Mouse (Mus musculus) forebrain, embryonic 12.5 days (tissue): ENCODE results near the gene Haspin. TPM values are rescaled to one million over a fixed set of nuclear protein-coding genes. Genes with fewer than 3 reads are reported as not detected.

Experiments
- ATAC-seq: fragments of 200-750 bp; cut with Nextera tagmentation; 2 replicates; pipeline ENCODE4 v1.8.0; 2017; ENCODE audit warnings: moderate TSS enrichment; ENCODE audit not compliant: low FRiP score
- H3K27ac ChIP-seq: fragments of 300-500 bp; sonication (generic); 2 replicates; pipeline ENCODE4 v1.5.1; 2016; ENCODE audit warnings: mild to moderate bottlenecking
- H3K27me3 ChIP-seq: fragments of 300-500 bp; sonication (generic); 2 replicates; pipeline ENCODE4 v1.6.1; 2016; ENCODE audit warnings: mild to moderate bottlenecking
- H3K36me3 ChIP-seq: fragments of 300-500 bp; sonication (generic); replicated peaks from 2 replicates; pipeline ENCODE4 v1.6.1; 2016; ENCODE audit warnings: mild to moderate bottlenecking
- H3K4me1 ChIP-seq: fragments of 300-500 bp; sonication (generic); 2 replicates; pipeline ENCODE4 v1.6.1; 2016
- H3K4me2 ChIP-seq: fragments of 300-500 bp; sonication (generic); 2 replicates; pipeline ENCODE4 v1.6.1; 2016; ENCODE audit warnings: mild to moderate bottlenecking, moderate library complexity
- H3K4me3 ChIP-seq: fragments of 300-500 bp; sonication (generic); replicated peaks from 2 replicates; pipeline ENCODE4 v1.5.1; 2016; ENCODE audit warnings: mild to moderate bottlenecking
- H3K9ac ChIP-seq: fragments of 300-500 bp; sonication (generic); 2 replicates; pipeline ENCODE4 v1.6.1; 2016; ENCODE audit warnings: mild to moderate bottlenecking
- H3K9me3 ChIP-seq: fragments of 300-500 bp; sonication (generic); 2 replicates; pipeline ENCODE4 v1.6.1; 2016
- WGBS: fragments of 180-500 bp; shearing (Covaris S2); methylation state at CpG from one replicate; pipeline ENCODE4 v1.1.7; 2016; 5-methylcytosine and 5-hydroxymethylcytosine counted together
- polyA plus RNA-seq: library from polyadenylated mRNA; unstranded; fragments of >200 nt; fragmentation: Nextera tagmentation; extraction: Ambion mirVana; gene quantifications from 2 replicates; pipeline ENCODE4 v1.2.1, GENCODE M21; 2016

Gene Haspin
- polyA plus RNA-seq: 18.5 and 19.1 TPM in 2 replicates

GRCm38 (mm10) chr11:73137591-73138501 is at the start of gene Haspin:
Gene Haspin, minus strand, starts transcription at chr11:73138294.
- H3K27ac ChIP-seq: no peak within 1 kb of the TSS
- H3K36me3 ChIP-seq: peaks cover 32% of the 10 kb centered on the region
- peak within 1 kb of the TSS; percentile 81 for H3K4me2 ChIP-seq
- peak within 1 kb of the TSS; percentile 80 for H3K9ac ChIP-seq
- H3K4me3 ChIP-seq: peak within 1 kb of the TSS; percentile 87
- WGBS: under 1% methylated on average over 75 of the region's 84 CpGs
- H3K4me1 ChIP-seq: peaks cover 41% of the 10 kb centered on the region
- no peaks in the 10 kb centered on the region for H3K9me3 ChIP-seq
- ATAC-seq: peak; percentile 93
- no peaks in the 10 kb centered on the region for H3K27me3 ChIP-seq

- no peak overlapping the region for H3K4me3 ChIP-seq
- no peak for ATAC-seq
- WGBS: 91% methylated on average over 6 of the region's 6 CpGs
- no peaks in the 10 kb centered on the region for H3K27me3 ChIP-seq
- no peak overlapping the region for H3K9ac ChIP-seq
- H3K27ac ChIP-seq: no peak overlapping the region
- H3K9me3 ChIP-seq: no peaks in the 10 kb centered on the region
- H3K36me3 ChIP-seq: peaks cover 72% of the 10 kb centered on the region
- H3K4me1 ChIP-seq: no peaks in the 10 kb centered on the region
- H3K4me2 ChIP-seq: no peak overlapping the region
Observed at GRCm38 (mm10) chr11:73187231-73187630, 49.1 kb upstream of the Haspin start.

- H3K4me2 ChIP-seq: no peak overlapping the region
- H3K36me3 ChIP-seq: peaks cover 66% of the 10 kb centered on the region
- H3K27ac ChIP-seq: no peak overlapping the region
- H3K9me3 ChIP-seq: no peaks in the 10 kb centered on the region
- no peak overlapping the region for H3K4me3 ChIP-seq
- WGBS: 94% methylated on average over 10 of the region's 10 CpGs
- no peaks in the 10 kb centered on the region for H3K27me3 ChIP-seq
- H3K9ac ChIP-seq: no peak overlapping the region
- ATAC-seq: no peak
- no peaks in the 10 kb centered on the region for H3K4me1 ChIP-seq
Observed at GRCm38 (mm10) chr11:73185872-73186615, 48.0 kb upstream of the Haspin start.

GRCm38 (mm10) chr11:73177895-73178294 is 39.8 kb upstream of the Haspin start:
- no peak for ATAC-seq
- Histone ChIP-seq H3K4me3 (peak overlapping the region; percentile 97), H3K27me3 (no peaks in the 10 kb centered on the region), H3K27ac (peak overlapping the region; percentile 84), H3K9ac (peak overlapping the region; percentile 75), H3K9me3 (no peaks in the 10 kb centered on the region), H3K36me3 (peaks cover 22% of the 10 kb centered on the region), H3K4me2 (peak overlapping the region; percentile 73), H3K4me1 (peaks cover 30% of the 10 kb centered on the region)
- 3% methylated on average over 2 of the region's 2 CpGs for WGBS

GRCm38 (mm10) chr11:73177509-73177875 is 39.4 kb upstream of the Haspin start:
- no peaks in the 10 kb centered on the region for H3K9me3 ChIP-seq
- H3K4me1 ChIP-seq: peaks cover 30% of the 10 kb centered on the region
- H3K9ac ChIP-seq: peak overlapping the region; percentile 75
- peak overlapping the region; percentile 73 for H3K4me2 ChIP-seq
- under 1% methylated on average over 28 of the region's 28 CpGs for WGBS
- H3K4me3 ChIP-seq: peak overlapping the region; percentile 97
- peak overlapping the region; percentile 84 for H3K27ac ChIP-seq
- no peaks in the 10 kb centered on the region for H3K27me3 ChIP-seq
- H3K36me3 ChIP-seq: peaks cover 22% of the 10 kb centered on the region
- peak; percentile 60 for ATAC-seq

GRCm38 (mm10) chr11:73176608-73177508 is 38.8 kb upstream of the Haspin start, which contains the start of the genes Emc6 and Tax1bp3:
Gene Emc6, minus strand, starts transcription at chr11:73177037.
Gene Tax1bp3, plus strand, starts transcription at chr11:73177083.
- Histone ChIP-seq H3K9ac (peak within 1 kb of the TSS; percentile 92), H3K27ac (peak within 1 kb of the TSS; percentile 84), H3K27me3 (no peaks in the 10 kb centered on the region), H3K9me3 (no peaks in the 10 kb centered on the region), H3K4me2 (peak within 1 kb of the TSS; percentile 73), H3K36me3 (peaks cover 16% of the 10 kb centered on the region), H3K4me3 (peak within 1 kb of the TSS; percentile 97), H3K4me1 (peaks cover 30% of the 10 kb centered on the region)
- WGBS: under 1% methylated on average over 81 of the region's 81 CpGs
- ATAC-seq: peak; percentile 98

- Histone ChIP-seq H3K4me2 (peak overlapping the region; percentile 73), H3K9ac (peak overlapping the region; percentile 92), H3K36me3 (peaks cover 16% of the 10 kb centered on the region), H3K27me3 (no peaks in the 10 kb centered on the region), H3K9me3 (no peaks in the 10 kb centered on the region), H3K27ac (peak overlapping the region; percentile 76), H3K4me3 (peak overlapping the region; percentile 97), H3K4me1 (peaks cover 30% of the 10 kb centered on the region)
- WGBS: 2% methylated on average over 15 of the region's 15 CpGs
- ATAC-seq: no peak
Observed at GRCm38 (mm10) chr11:73176186-73176585, 38.1 kb upstream of the Haspin start.

GRCm38 (mm10) chr11:73175612-73176011 is 37.5 kb upstream of the Haspin start:
- Histone ChIP-seq H3K36me3 (peaks cover 18% of the 10 kb centered on the region), H3K9me3 (no peaks in the 10 kb centered on the region), H3K27ac (no peak overlapping the region), H3K4me1 (peaks cover 30% of the 10 kb centered on the region), H3K4me2 (peak overlapping the region; percentile 73), H3K9ac (peak overlapping the region; percentile 92), H3K27me3 (no peaks in the 10 kb centered on the region), H3K4me3 (peak overlapping the region; percentile 97)
- WGBS: 55% methylated on average over 8 of the region's 8 CpGs
- no peak for ATAC-seq

GRCm38 (mm10) chr11:73172186-73172585 is 34.1 kb upstream of the Haspin start:
- no peak overlapping the region for H3K4me2 ChIP-seq
- H3K36me3 ChIP-seq: peaks cover 15% of the 10 kb centered on the region
- H3K27ac ChIP-seq: no peak overlapping the region
- H3K9me3 ChIP-seq: no peaks in the 10 kb centered on the region
- H3K4me1 ChIP-seq: peaks cover 16% of the 10 kb centered on the region
- no peak overlapping the region for H3K9ac ChIP-seq
- ATAC-seq: no peak
- H3K4me3 ChIP-seq: no peak overlapping the region
- H3K27me3 ChIP-seq: no peaks in the 10 kb centered on the region
- WGBS: 69% methylated on average over 5 of the region's 5 CpGs

- no peak overlapping the region for H3K4me2 ChIP-seq
- H3K36me3 ChIP-seq: peaks cover 9% of the 10 kb centered on the region
- no peak overlapping the region for H3K9ac ChIP-seq
- no peak for ATAC-seq
- H3K27me3 ChIP-seq: no peaks in the 10 kb centered on the region
- no peak overlapping the region for H3K4me3 ChIP-seq
- H3K4me1 ChIP-seq: no peaks in the 10 kb centered on the region
- H3K9me3 ChIP-seq: no peaks in the 10 kb centered on the region
- no peak overlapping the region for H3K27ac ChIP-seq
- 39% methylated on average over 4 of the region's 4 CpGs for WGBS
Observed at GRCm38 (mm10) chr11:73169231-73169630, 31.1 kb upstream of the Haspin start.

- Histone ChIP-seq H3K27me3 (no peaks in the 10 kb centered on the region), H3K9me3 (no peaks in the 10 kb centered on the region), H3K27ac (no peak overlapping the region), H3K4me3 (no peak overlapping the region), H3K36me3 (0 out of 2 replicates have a peak, but pooled peaks cover 4% of the 10 kb centered on the region), H3K9ac (no peak overlapping the region), H3K4me2 (no peak overlapping the region), H3K4me1 (no peaks in the 10 kb centered on the region)
- WGBS: 85% methylated on average over 6 of the region's 6 CpGs
- no peak for ATAC-seq
Observed at GRCm38 (mm10) chr11:73168576-73168975, 30.5 kb upstream of the Haspin start.
